Mouse (Mus musculus): ENCODE results near the gene Clip4.

GRCm38 (mm10) chr17:71783366-71783735 lies 15.1 kb downstream of the Clip4 start:
- TF ChIP-seq POLR2A (IDR thresholded peaks at IDR 0.05; ENCODE audit: low read depth, low read length) (no peak), CTCF (IDR thresholded peaks at IDR 0.05; ENCODE audit: extremely low read depth, insufficient read length, insufficient replicate concordance, low read depth, low read length) (no peak)
